Mouse (Mus musculus): ENCODE measurements at regions not wholly inside any gene's neighbourhood (a gene's known extent, or its start where the extent isn't known, plus 50 kb on each side); places are given as distances from the start of the nearest gene placed in this dataset.

DNA sequence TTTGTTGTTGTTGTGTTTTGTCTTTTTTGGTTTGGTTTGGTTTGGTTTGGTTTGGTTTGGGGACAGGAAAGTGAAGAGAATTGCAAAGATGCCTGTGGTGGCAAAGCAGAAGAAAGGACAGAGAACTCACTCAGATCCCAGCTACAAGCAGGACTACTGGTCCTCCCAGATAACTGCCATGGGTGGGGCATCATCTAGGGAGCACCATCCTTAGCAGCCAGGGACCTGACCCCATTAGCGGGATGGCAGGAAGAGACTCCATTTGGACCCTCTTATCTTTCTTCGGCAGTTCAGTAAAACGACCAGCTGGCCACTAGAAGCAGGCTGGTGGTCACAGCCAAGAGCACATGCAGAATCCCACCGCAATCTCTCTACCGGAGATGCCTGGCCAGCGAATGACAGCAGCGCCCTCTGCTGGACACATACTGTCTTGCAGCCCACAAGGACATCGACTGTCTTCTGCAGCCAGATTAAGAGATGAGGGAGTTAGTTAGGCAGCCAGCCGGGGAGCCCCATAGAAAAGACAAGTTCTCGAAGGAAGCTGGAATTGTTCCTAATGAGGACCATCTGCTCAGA lies 119.8 kb downstream of the Gm9195 start:
- DNase-seq (ENCODE audit: low read depth, low spot score), result peak; percentile 76

DNA sequence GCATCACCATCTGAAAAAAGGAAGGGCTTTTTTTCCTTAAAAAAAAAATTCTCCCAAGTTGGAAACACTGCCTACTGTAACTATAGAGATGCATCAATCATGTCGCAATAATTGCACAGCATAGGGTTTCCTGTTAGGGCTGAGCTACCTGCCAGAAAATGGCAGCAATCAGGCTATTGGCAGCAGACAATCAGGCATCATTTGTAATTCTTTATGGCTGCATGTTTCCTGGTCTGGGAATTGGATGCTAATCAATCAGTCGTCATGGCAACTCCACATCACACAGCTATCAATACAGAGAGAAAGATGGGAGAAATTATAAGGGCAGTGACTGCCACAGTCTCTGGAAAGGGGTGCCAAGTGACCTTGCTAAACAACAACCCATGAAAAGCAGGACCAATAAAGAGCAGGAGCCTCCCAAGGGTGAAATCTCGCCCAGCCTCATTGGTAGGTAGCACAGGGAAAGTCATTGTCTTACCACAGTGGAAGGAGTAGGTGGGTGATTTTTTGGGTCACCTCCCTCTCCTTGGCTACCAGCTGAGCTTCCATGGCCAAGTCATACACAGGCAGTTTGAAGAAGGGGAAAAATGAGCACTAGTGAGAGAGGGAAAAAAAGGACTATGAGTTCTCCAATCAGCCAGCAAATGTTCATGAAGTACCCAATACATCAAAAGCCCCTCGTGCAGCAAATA lies 130.7 kb downstream of the Gm9195 start:
- DNase-seq (ENCODE audit: low read depth, low spot score), result no peak

DNA sequence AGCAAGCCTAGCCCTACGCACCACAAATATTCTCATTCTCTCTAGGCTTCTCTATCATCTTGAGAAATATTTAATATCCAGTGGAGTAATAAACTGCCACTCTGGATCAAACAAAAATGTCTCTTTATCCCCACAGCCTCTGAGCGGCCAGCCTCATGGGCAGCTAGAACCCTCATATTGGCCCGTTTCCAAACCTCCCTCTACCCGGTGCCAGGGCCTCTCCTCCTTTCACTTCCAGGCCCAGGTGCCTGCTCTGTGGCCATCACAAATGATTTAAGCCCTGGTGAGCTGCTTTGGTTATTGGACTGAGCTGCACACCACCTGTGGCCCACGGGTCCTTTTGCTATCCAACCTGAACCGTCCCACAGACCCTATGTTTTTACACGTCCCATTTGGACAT lies 131.5 kb downstream of the Gm9195 start:
- DNase-seq (ENCODE audit: low read depth, low spot score), result no peak

DNA sequence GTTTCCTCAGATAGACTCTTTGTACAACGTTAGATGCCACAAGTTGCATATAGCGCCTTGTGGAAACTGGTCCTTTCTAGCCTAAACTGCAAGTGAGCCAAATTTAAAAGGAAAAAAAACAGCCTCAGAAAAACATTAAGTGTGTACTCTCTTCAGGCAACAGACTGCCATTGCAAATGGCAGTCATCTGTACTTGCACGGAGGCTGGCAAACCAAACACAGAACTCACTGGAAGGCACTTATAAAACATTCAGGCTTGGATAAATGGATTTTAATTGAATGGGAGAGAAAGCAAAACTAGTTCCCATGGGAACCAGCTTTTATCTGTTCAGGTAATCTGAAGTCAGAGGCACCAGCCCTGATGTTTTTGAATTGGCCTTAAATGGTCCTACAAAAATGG lies 133.7 kb downstream of the Gm9195 start:
- DNase-seq (ENCODE audit: low read depth, low spot score), result no peak

DNA sequence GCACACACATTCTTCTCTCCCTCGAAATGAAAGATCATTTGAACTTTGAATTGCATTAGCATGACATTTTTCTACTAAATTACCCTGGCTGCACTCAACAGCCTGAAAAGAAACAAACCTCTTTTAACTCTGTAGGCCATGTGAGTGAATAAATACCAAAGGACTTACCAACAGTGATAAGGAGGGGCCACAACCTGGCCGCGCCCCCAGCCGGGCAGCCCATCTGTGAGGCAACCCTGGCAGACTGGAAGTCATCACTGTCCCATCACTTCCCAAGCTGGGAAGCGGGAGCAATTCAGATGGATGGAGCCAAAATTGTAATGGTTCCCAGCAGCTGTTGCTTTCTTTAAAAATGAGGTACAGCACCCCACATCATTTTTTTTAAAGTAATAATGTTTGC lies 149.5 kb downstream of the Gm9195 start:
- DNase-seq (ENCODE audit: low read depth, low spot score), result no peak

DNA sequence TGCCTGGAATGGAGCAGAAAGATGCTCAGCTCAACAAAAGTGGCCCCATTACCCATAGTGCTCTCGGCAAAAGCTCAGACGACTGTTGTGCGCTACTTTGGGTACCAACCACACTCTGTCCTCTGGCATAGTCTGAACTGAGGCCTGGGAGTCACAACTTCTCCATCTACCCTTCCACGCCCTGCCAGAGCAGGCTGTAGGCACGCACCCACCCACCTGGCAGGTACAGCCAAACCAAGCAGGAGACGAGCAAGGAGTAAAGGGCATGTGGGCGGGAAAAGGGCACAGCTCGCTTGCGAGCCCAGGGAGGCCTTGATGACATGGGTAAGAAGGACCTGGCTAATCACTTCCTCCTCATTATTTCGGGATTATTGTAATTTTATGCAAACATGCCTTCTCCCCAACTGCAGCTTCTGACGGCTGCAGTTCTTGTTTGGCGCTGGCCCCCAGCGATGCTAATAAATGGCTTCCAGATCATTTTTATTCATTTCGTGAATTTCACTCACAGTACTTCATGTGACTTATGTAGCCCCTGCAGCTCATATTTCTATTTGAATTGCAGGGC lies 150.0 kb downstream of the Gm9195 start:
- no peak for DNase-seq (ENCODE audit: low read depth, low spot score)

DNA sequence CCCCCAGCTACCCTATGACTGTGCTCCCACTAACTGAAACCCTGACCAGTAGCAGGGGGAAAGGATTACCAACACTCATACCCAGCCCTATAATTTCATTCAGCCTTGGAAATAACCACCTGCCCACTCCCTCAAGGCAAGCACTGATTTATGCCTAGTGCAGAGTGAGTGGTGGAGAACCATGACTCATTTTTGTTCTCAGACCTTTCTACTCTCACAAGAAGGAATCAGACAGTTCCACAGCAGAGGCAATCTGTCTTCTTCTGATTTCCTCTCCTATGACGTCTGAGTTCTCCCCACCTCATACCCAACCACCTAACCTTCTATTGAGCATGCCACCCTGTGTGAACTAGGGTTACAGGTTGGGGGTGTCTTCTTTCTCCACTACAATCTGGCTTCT lies 153.6 kb downstream of the Gm9195 start:
- DNase-seq (ENCODE audit: low read depth, low spot score), result no peak

DNA sequence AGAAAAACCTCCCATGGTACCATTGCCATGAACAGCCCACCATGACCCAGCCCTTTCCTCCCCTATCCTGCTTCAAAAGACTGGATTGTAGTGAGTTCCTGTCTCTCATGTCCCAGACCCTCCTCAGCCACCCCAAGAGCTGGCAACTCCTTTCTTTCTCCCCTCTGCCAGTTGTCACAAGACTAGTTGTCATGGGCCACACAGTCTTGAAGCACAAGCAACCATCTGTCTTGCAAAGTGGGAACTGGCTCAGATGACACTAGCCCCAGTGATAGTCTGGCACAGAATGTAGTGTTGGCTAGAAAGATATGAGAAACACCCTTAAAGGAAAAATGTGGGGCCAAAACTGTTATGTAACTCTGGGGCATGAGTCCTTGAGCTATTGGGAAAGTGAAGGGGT lies 187.8 kb downstream of the Gm9195 start:
- no peak for DNase-seq (ENCODE audit: low read depth, low spot score)

DNA sequence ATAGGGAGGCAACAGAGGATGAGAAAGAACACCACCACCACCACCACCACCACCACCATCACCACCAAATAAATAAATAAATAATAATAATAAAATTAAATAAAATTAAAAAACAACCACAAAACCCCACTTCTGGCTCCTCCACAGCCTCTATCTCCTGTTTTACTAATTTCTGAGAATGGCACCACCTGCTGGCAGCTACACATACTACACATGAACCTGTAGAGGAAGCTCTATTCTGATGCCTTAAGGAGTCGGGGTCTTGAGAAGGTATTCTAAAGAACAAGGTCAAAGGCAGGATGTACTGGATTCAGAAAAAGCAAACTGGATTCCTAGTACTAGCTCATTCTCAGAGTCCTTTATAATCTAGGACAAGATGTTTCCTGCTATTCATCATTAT lies 191.6 kb downstream of the Gm9195 start:
- peak; percentile 45 for DNase-seq (ENCODE audit: low read depth, low spot score)

DNA sequence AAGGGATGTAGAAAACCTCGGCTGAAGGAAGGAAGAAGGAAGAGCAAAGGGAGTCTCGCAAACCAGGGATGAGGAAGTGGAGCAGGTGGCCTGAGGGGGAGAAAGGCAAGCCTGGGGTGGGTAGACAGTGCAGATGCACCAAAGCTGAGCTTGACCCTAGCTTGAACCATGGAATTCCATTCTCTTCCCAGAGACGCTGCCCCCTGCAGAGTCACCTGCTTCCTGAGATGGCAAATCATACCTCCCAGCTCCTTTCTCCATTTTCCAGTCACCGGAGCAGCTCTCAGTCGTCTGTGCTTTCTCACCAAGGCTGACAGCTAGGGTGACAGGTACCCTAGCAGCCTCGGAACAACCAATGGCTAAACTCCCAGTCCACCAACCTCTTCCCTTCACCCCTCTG lies 197.0 kb downstream of the Gm9195 start:
- DNase-seq (ENCODE audit: low read depth, low spot score), result no peak

DNA sequence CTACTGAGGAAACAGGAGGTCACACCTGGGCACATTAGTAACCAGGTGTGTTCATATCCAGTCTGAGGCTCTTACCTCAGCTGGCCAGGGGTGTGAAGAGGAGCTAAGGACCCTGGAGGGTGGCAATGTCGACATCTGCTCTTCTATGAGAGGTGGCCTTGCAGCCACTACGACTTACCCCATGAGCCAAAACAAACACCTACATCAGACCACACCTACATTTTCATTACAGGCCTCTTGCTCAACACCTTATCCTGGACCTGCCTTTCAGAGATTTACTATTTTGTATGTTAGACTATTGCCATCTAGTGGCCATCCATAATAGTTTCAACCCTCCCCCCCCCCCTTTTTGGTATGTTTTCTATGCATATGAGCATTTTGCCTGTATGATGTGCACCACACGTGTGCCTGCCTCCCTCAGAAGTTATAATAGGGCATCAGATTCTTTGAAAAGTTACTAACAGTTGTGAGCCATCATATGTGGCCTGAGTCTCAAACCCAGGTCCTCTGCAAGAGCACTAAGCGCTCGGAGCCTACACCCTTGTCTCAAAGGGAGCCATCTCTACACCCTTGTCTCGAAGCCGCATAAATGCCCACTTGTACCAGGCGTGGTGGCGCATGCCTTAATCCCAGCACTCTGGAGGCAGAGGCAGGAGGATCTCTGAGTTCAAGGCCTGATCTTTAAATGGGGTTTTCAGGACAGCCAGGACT lies 197.8 kb downstream of the Gm9195 start:
- DNase-seq (ENCODE audit: low read depth, low spot score), result peak; percentile 28

DNA sequence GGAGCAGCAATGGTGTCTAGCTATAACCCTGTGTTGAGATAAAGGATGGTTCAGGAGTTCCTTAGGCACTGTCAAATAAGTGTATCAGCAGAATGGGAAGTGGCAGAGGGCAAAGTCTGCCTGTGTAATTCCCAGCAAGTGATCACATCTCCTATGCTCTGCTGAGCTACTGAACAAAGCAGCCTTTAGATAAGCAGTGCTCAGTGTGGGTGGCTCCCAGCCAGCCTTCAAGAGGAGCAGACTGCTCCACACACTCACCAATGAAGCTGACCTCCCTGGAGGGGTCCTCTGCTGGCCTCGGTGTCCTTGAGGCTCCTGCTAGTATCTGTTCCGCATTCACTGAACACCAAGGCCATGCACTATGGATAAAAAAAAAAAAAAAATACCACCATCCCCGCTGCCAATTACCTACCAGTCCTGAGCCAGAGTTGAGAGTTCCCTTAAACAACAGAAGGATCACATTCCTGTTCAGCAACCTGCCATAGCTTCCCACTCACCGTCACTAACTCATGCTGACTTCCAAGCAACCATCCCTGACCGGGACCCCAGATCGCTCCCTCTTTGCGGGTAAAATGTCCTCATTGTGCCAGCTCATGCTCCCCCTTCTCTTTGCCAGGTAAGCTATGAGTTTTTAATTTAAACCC lies 198.9 kb downstream of the Gm9195 start:
- no peak for DNase-seq (ENCODE audit: low read depth, low spot score)

DNA sequence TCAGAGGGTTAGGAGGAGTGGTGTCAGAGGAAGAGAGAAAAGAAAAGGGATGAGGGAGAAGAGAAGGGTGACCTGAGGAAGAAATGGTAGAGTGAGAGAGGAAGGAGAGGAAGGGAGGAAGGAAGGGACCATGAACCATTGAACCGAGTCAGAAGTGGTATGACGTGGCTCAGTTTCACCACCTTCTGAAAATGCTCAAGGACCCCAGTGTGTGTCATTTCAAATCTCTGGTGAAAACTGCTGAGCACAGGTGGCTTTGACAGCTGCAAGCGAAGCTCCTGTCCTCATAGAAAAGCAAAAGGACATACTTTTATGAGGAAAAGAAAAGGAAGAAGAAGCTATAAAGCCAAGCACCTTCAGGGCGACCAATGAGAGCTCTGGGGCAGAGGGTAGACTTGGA lies 214.3 kb downstream of the Gm9195 start:
- DNase-seq (ENCODE audit: low read depth, low spot score), result no peak

DNA sequence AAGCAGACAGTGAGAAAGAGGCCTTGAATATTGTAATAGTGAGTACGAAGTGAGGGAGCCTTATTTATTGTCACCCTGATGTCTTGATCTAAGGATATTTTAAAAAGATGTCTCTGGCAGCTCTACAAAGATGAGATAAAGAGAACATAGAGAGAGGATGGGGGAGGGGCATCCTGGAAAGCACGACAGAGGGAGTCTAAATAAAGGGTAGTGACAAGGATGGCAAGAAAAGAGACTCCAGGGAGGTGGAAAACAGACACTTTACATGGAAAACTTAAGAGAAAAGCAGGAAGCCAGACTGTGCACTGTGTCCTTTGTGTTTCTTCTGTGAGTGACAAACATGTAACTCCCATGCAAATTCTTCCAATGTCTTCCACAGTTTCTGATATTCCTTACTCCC lies 232.4 kb downstream of the Gm9195 start:
- no peak for DNase-seq (ENCODE audit: low read depth, low spot score)

DNA sequence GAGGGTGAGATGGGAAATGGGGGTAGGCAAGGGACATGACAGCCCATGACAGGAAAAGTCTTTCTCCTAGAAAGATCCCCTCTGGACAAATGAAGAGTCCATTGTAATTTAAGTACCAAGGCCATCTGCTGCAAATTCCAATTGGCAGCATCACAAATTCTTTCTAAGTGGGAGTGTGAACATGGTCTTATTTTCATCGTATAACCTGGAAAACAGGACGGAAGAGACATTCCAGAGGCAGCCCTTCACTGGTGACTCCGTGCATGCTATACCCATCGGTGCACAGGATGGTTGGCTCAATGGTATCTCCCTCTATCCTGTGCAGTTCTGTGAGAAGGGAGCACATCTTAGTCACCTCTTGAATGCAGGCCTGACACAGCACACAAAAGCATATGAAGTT lies 249.8 kb downstream of the Gm9195 start:
- no peak for DNase-seq (ENCODE audit: low read depth, low spot score)

DNA sequence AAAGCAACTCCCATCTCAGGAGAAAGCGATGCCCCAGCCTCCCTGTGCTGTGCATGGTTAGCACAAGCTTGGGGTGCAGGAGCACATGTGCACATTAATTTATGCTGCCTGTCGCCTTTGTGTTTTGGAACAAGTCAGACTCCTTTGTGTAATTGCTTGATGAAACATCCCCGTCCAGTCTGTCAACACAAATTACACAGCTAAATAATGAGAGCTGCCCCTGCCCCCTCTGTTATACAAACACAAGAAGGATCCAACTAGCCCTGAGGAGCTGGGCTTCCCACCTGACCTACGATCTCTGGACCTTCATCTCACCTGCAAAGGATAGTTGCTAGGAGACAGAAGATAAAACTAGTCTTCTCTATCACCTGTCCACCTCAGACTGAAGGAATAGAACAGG lies 251.4 kb downstream of the Gm9195 start:
- no peak for DNase-seq (ENCODE audit: low read depth, low spot score)

DNA sequence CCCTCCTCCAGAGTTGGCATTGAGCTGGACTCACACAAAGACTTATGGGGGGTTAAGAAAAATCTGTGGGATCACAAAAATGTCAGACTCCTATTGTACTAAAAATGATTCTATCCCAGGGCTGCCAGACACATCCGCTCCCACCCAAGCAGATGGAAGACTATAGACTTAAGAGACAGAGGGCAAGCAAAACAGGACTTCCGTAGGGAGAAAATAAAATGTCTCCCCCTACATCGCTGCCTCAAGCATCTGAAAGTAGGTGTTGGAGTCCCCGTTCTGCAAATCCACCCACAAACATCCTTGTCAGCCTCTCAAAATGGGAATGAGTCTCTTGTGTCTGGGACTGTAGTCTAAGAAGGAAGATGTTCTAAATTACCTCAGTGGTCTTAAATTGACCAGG lies 253.3 kb downstream of the Gm9195 start:
- no peak for DNase-seq (ENCODE audit: low read depth, low spot score)

DNA sequence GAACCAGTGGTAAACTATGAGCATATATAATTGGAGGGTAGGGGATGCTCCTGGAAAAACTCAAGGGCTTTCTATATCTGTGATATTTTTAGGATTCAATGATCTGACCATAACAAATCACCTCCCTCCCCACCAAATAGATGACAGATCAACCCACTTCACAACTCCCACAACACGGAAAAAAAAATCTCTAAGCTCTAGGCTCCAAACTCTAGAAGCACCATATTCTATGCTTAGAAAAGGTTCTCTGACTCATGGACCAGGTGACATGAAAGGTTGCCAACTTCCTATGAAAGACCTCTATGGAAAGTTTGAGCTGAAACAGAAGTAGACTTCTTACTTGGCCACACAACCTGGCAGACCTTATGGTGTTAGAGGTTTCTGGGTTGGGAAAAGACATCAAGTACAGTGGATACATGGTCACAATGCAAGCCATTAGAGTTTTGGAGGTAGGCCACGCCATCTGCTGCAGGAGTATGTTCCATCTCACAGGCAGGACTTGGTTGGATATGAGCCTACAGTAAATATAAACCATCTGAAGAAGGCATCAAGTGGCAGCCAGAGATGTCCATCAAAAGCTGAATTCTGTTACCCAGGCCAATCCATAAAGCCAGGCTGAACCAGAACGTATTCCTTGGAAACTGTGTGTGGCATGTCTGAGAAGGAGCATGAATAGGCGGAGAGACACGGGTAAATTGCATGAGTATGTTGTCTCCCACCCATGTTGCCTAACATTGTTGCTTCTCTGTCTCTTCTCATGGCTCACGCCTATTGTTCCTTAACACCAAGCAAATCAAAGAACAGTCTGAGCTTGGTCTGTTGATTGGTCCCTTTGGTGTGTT lies 257.2 kb downstream of the Gm9195 start:
- DNase-seq (ENCODE audit: low read depth, low spot score), result no peak

DNA sequence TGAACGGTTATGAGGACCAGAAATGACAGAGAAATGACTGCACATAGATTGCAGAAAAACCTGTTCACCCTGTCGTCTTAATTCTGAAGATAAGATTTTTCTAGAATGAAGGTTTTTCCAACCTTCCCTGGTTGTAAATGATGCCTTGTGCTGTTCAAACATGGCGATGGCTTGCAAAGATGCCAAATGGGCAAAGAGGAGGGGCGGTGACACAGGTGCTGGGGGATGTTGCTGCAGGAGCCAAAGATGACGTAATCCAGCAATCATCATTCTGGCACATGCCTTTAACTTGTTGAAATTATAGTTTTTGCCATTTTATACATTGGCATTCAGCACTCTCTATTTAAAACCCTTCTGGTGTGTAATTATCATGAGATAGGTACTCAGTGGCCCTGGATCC lies 263.8 kb downstream of the Gm9195 start:
- DNase-seq (ENCODE audit: low read depth, low spot score), result no peak

DNA sequence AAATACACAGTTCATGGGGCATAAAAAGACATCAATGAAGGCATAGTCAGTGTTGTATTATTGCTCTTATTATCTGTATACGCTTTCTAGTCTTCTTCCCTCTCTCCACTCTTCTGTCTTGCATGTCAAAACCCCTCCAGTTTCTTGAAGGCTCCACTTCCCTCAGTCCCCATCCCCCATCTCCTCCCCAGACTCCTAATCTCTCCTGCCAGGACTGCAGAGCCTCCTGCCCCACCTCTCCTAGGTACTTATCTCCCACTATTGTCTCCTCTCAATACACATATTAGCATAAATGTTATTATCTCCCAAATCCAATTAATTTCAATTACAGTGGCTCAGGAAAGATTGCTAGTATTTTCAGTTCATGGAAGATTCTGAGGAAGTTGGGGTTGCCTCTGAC lies 264.2 kb downstream of the Gm9195 start:
- no peak for DNase-seq (ENCODE audit: low read depth, low spot score)

DNA sequence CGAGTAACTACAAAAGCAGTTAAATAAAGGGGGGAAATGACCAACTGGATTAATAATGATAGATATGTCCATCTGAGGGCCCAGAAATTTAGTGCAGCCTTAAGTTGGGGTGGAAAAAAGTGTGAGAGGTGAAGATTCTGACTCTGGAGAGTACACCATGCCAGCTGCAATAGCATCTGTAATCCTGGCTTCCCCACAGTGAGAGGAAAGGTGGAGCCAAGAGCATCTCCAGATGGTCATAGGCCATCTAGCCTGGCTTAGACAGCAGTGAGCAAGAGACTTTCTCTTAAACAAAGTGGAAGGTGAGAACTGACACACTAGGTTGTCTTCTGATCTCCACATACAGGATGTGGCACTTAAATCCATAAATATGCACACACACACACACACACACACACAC lies 264.7 kb downstream of the Gm9195 start:
- no peak for DNase-seq (ENCODE audit: low read depth, low spot score)

DNA sequence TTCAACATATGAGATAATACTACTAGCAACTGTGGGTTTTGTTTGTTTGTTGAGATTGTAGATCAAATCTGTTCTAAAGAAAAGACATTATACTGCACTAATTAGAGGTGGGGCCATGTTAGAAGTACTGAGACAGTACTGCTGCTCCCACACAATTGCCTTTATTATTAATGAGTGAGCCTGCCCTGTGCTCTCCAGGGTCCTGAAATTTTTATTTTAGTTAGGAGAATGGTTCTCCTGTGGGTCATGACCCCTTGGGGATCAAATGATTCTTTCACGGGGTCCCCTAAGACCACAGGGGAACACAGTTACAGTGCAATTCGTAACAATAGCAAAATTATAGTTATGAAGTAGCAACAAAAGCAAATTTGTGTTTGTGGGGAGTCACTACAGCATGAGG lies 268.8 kb downstream of the Gm9195 start:
- no peak for DNase-seq (ENCODE audit: low read depth, low spot score)

Measured in A20 (cell line).